Mouse (Mus musculus) brown adipose tissue, adult 24 weeks (tissue): ENCODE data around the gene Pcif1. TPM values are rescaled to one million over a fixed set of nuclear protein-coding genes. Genes with fewer than 3 reads are reported as not detected.

Experiments
- H3K27ac ChIP-seq: fragments of 200-500 bp; replicated peaks from 2 replicates; pipeline ENCODE4 v1.5.1; 2012; ENCODE audit warnings: low read depth, mild to moderate bottlenecking, low read length
- H3K4me1 ChIP-seq: fragments of 200-500 bp; 2 replicates; pipeline ENCODE4 v1.6.1; 2012; ENCODE audit warnings: low read length, mixed read lengths; ENCODE audit not compliant: control insufficient read depth, insufficient read depth, insufficient read length
- H3K4me3 ChIP-seq: fragments of 200-500 bp; 2 replicates; pipeline ENCODE4 v1.5.1; 2012; ENCODE audit warnings: low read depth, mild to moderate bottlenecking, low read length, moderate library complexity; ENCODE audit not compliant: insufficient read depth
- polyA plus RNA-seq: library from polyadenylated mRNA; stranded (reverse); fragments of >200 nt; gene quantifications from 2 replicates; pipeline ENCODE4 v1.2.4, GENCODE M21; 2012; ENCODE audit not compliant: missing spikeins, insufficient read depth, insufficient read length

Pcif1 gene
- polyA plus RNA-seq, 1 experiment: 25.6 TPM

DNA sequence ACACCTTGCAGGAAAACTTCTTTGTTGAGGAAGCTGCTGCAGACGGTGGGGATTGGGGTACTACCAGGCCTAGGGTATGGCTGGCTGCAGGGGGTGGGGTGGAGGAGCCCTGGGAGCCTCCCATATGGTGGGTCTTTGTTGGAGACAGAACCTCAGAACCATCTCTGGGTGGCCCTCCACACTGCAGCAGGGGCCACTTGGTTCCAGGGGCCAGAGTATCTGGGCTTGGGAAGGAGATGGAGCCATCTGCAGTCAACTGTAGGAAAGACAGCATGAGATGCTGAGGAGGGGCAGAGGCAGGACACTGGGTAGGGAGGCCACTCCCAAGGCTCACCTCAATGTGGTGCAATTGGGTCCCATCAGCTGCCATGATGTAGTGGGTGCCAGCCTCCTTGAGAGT is 15.5 kb downstream of the Pcif1 start:
- H3K27ac ChIP-seq: no peak overlapping the region
- H3K4me3 ChIP-seq: no peak overlapping the region
- H3K4me1 ChIP-seq: no peaks in the 10 kb centered on the region

DNA sequence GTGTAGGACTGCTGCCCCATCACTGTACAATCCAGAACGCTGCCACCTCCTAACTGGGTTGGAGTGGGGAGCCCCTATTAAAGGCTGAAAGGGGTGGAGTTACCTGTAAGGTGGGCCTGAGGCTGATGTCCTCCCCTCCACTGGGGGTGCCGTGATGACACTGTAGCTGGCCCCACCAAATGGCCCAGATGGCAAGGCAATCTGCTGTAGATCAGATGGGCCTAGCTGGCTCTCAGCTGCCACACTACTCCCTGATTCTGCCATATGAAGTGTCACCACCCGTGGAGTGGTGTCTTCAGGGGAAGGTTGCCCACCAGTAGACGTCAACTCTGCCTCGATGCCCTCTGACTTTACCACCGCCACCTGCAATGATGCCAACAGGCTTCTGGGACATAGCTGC is 16.8 kb downstream of the Pcif1 start:
- Histone ChIP-seq H3K4me3 (no peak overlapping the region), H3K27ac (no peak overlapping the region), H3K4me1 (no peaks in the 10 kb centered on the region)

GRCm38 (mm10) chr2:164898008-164898407 is 18.9 kb downstream of the Pcif1 start:
- H3K4me1 ChIP-seq: no peaks in the 10 kb centered on the region
- H3K4me3 ChIP-seq: no peak overlapping the region
- no peak overlapping the region for H3K27ac ChIP-seq

DNA sequence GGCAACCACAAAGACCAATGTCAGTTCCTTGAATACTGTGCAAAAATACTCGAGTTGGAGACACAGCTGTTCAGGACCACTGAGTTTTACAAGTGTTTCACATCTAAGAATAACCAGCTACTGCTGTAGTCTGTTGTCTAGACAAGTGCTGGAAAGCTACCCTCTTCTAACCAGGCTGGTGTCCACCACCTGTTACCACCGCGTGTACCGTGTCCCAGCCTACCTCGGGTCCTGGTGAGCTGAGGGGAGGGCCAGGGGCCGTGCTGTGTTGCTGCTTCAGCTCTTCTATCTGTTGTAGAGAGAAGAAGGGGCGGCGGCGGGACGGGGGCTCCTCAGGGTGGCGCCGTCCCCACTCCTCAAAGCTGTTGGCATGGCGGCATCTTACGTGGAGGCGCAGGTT is 19.9 kb downstream of the Pcif1 start:
- Histone ChIP-seq H3K4me1 (no peaks in the 10 kb centered on the region), H3K27ac (no peak overlapping the region), H3K4me3 (no peak overlapping the region)

GRCm38 (mm10) chr2:164899723-164900459 is 20.8 kb downstream of the Pcif1 start:
- Histone ChIP-seq H3K4me3 (no peak overlapping the region), H3K4me1 (no peaks in the 10 kb centered on the region), H3K27ac (no peak overlapping the region)

DNA sequence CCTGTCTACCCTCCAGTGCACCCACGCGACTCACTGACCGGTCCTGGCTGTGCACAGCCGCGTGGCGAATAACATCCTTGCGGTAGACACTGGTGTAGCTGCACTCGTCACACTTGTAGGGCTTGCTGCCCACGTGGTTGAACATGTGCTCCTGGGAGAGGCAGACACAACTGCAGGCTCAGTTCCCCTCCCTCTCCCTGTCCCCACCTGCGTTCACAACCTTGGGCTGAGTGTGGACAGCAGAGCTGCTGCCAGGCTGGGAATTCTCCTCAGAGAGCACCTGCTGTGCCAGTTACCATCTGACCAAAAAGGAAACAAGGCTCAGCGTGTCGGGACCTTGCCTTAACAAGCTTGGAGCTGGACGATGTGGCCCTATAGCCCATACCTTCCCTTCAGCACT is 22.3 kb downstream of the Pcif1 start:
- Histone ChIP-seq H3K4me3 (no peak overlapping the region), H3K4me1 (no peaks in the 10 kb centered on the region), H3K27ac (no peak overlapping the region)

GRCm38 (mm10) chr2:164903496-164903895 is 24.4 kb downstream of the Pcif1 start:
- Histone ChIP-seq H3K27ac (no peak overlapping the region), H3K4me1 (no peaks in the 10 kb centered on the region), H3K4me3 (no peak overlapping the region)

DNA sequence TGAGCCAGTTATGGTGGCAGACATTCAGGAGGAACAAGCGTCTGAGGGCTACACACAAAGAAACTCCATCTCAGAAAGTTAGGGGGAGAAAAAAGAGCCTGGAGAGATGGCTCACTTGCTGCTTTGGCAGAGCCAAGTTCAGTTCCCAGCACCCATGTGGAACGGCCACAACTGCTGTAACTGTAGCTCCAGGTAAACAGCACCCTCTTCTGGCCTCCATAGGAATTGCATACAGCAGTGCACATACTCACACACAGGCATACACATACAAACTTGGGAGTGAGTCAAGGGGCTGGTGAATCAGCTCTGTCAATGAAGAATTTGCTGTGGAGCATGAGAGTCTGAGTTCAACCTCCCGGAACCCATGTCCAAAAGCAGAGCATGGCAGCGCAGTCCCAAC is 27.0 kb downstream of the Pcif1 start:
- Histone ChIP-seq H3K27ac (no peak overlapping the region), H3K4me1 (peaks cover 8% of the 10 kb centered on the region), H3K4me3 (no peak overlapping the region)

GRCm38 (mm10) chr2:164907511-164907910 is 28.4 kb downstream of the Pcif1 start:
- no peak overlapping the region for H3K4me3 ChIP-seq
- no peak overlapping the region for H3K27ac ChIP-seq
- peaks cover 12% of the 10 kb centered on the region for H3K4me1 ChIP-seq

DNA sequence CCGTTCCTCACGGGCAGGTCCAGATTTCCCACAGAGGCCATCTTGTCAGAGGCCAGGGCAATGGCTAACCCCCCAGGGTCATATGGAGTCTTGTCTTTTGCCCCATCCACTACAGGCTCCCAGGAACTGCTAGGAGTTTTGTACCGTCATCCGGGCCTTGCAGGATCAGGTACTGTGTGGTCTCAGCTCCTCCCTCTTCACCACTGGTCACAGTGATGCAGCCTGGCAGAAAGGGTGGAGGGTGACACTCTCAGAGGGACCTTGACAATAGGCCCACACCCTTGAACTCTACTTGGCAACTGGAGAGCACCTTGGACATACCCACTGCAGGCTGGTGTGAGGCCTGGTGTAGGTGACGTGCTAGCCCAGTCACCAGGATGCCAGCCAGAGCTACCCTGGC is 28.9 kb downstream of the Pcif1 start:
- H3K27ac ChIP-seq: no peak overlapping the region
- H3K4me3 ChIP-seq: no peak overlapping the region
- H3K4me1 ChIP-seq: peaks cover 13% of the 10 kb centered on the region

- H3K4me3 ChIP-seq: 0 out of 2 replicates have a peak overlapping the region, but pooled peaks have one; percentile 91
- H3K4me1 ChIP-seq: peaks cover 13% of the 10 kb centered on the region
- H3K27ac ChIP-seq: no peak overlapping the region
Measured at GRCm38 (mm10) chr2:164909100-164909499, 30.0 kb downstream of the Pcif1 start.

DNA sequence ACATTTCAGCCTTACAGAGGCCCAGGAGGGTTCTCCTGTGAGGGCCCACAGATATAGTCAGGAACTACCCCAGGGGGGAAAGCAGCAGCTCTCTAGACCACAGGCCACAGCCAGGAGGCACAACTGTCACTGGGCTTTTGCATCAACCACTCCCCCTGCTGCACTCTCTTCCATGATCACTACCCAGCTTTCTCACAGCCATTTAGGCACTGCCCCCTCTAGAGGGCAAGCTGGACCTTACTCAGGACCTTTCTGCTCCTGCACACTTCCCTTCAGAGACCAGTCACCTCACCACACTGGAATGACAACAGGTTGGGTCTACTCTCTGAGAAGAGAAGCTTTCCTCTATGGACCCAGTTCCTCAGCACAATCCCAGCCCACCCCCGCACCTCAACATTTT is 30.4 kb downstream of the Pcif1 start:
- Histone ChIP-seq H3K4me1 (peaks cover 13% of the 10 kb centered on the region), H3K4me3 (peak overlapping the region; percentile 91), H3K27ac (no peak overlapping the region)

DNA sequence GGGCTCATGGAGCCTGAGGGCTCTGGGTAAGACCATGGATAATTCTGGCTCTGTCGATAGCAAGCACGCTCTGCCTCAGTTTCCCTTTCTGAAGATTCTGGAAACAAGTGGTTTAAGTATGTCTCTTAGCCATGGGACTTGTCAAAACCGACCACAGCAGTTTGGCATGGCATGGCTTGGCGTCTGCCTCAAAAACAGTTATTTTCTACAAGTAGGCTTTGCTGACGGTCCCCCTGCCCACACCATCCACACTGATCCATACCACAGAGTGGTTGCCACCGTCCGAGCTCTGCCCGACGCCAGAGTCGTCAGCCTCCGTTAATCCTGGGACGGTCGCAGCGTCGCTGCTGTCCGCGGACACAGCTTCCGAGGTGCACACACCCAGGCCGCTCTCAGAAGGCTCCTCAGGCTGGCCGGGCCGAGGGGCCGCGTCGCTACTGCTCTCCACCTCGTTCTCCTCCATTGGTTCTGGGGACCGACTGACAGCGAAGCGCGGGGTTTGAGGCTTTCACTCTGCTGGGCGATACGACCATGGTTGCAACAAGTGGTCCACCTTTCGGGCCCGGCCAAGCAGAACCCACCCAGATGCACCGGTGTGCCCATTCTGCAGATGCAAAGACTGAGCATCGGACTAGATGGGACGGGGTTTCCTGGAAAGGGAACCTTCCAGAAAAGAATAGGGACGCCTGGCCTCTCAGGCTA is 31.4 kb downstream of the Pcif1 start:
- Histone ChIP-seq H3K4me1 (peaks cover 13% of the 10 kb centered on the region), H3K4me3 (peak overlapping the region; percentile 91), H3K27ac (peak overlapping the region; percentile 63)

DNA sequence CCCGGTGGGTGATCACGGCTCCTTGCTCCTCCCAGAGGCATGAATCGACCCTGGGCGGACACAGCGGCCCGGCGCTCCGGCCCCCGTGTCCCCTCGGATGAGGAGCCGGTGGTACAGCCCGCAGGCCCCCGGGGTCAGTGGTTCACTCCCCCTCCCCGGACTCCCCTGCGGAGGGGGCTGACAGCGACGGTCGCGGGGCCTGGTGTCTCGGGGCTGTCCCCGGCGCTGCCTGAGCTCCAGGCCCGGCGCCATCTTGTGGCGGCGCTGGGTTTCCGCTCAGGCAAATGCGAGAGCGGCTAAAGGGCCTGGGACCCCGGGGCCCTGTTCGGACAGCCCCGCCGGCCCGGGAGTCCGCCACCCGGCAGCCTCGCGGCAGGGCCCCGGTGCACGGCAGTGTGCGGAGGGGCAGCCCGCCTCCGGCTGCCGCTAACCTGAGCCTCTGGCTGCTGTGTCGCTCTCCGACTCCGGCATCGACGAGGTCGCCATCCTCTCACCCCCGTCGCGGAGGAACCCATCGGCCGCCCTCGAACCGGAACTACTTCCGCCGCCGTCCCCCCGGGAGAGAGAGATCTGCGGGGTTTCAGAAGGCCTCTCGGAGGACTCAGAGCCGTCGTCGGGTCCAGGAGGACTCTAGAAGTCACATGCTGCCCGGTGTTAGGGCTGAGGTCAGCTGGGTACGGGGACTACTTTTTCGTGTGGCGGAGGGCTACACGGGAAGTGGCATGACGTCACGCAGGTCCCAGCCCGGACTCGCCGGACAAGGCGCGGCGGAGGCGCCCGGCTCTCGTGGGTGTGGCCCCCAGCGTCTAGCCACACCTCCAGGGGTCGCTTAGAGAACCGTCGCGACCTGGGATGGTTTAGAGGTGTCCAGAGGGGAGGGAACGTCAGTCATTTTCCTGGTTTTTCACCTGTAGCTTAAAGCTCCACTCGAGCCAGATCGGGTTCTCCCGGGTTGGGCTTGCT is 32.3 kb downstream of the Pcif1 start, which contains the start of gene Zfp335:
TSS of gene Zfp335 (minus strand) at position 672 of the 963 bp plus-strand sequence.
- peak within 1 kb of the TSS; percentile 100 for H3K27ac ChIP-seq
- peak within 1 kb of the TSS; percentile 91 for H3K4me3 ChIP-seq
- H3K4me1 ChIP-seq: peaks cover 13% of the 10 kb centered on the region

- Histone ChIP-seq H3K27ac (peak overlapping the region; percentile 91), H3K4me3 (peak overlapping the region; percentile 91), H3K4me1 (peaks cover 13% of the 10 kb centered on the region)
Measured at GRCm38 (mm10) chr2:164912151-164912550, 33.0 kb downstream of the Pcif1 start.
